Mouse (Mus musculus) small intestine, adult 2 months (tissue): ENCODE results near the gene Pfas.

Experiments
- CTCF ChIP-seq: fragments of 200-500 bp; IDR thresholded peaks from 2 replicates; pipeline ENCODE4 v1.5.1; 2012; ENCODE audit warnings: low read depth, mild to moderate bottlenecking, control low read depth, inconsistent platforms, low read length, moderate library complexity, mixed read lengths; ENCODE audit not compliant: insufficient replicate concordance, insufficient read length; ENCODE audit errors: extremely low read depth
- POLR2A ChIP-seq: fragments of 200-500 bp; IDR thresholded peaks from 2 replicates; pipeline ENCODE4 v1.6.1; 2012; ENCODE audit warnings: low read depth, mild to moderate bottlenecking, control low read depth, inconsistent platforms, low read length, moderate library complexity

DNA sequence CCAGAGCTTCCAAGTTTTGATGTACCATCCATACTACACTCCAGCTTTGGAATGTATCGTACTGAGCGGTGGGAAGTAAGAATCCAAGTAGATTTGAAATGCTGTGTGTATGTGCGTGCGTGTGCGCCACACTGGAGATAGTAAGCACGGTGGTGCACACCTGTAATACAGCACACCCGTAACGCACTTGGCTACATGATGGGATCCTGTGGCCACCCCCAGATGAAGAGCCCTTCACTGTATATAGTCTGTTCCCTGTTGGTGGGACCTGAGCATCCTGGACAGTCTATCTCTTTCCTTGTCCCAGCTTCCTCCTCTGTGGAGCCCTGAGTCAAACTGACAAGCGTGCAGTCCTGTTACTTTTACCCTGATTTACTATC is 38.1 kb upstream of the Pfas start:
- TF ChIP-seq POLR2A (no peak), CTCF (no peak)
